Mouse (Mus musculus) liver, embryonic 14.5 days (tissue): ENCODE measurements around the gene Dtnbp1. TPM values are rescaled to one million over a fixed set of nuclear protein-coding genes. Genes with fewer than 3 reads are reported as not detected.

Experiments
- ATAC-seq: fragments of 200-750 bp; cut with Nextera tagmentation; 2 replicates; pipeline ENCODE4 v1.8.0; 2017; ENCODE audit warnings: moderate number of reproducible peaks, mild to moderate bottlenecking, moderate library complexity; ENCODE audit not compliant: insufficient read depth
- DNase-seq, 3 experiments: peaks; one replicate each; pipeline ENCODE4 v3.0.0-alpha.2; 2012 to 2013; ENCODE audit warnings: low read depth in 3 of 3, low spot score in 3 of 3
- H3K27ac ChIP-seq: fragments of 300-500 bp; sonication (generic); 2 replicates; pipeline ENCODE4 v1.5.1; 2014; ENCODE audit warnings: moderate library complexity, mild to moderate bottlenecking, control low read depth, inconsistent platforms
- H3K27me3 ChIP-seq: fragments of 300-500 bp; sonication (generic); 2 replicates; pipeline ENCODE4 v1.6.1; 2014; ENCODE audit warnings: mild to moderate bottlenecking, low read length, moderate library complexity; ENCODE audit not compliant: control insufficient read depth, insufficient read depth
- H3K36me3 ChIP-seq: fragments of 300-500 bp; sonication (generic); replicated peaks from 2 replicates; pipeline ENCODE4 v1.6.1; 2014; ENCODE audit warnings: low read depth; ENCODE audit not compliant: control insufficient read depth, insufficient read depth
- H3K4me1 ChIP-seq, 2 experiments: fragments of 200-500 bp in 1 of 2; fragments of 300-500 bp in 1 of 2; sonication (generic) in 1 of 2; replicated peaks; 2 replicates each; pipeline ENCODE4 v1.6.1; 2012 to 2014; ENCODE audit warnings: antibody characterized with exemption in 1 of 2, inconsistent platforms in 1 of 2, low read length in 1 of 2; ENCODE audit not compliant: control insufficient read depth in 2 of 2, insufficient read depth in 2 of 2
- H3K4me2 ChIP-seq: fragments of 300-500 bp; sonication (generic); 2 replicates; pipeline ENCODE4 v1.6.1; 2014; ENCODE audit warnings: low read depth, mild to moderate bottlenecking, control low read depth, moderate library complexity
- H3K4me3 ChIP-seq, 2 experiments: fragments of 200-500 bp in 1 of 2; fragments of 300-500 bp in 1 of 2; sonication (generic) in 1 of 2; 2 replicates each; pipeline ENCODE4 v1.5.1; 2012 to 2014; ENCODE audit warnings: low read depth in 2 of 2, low read length in 2 of 2, mild to moderate bottlenecking in 2 of 2, control low read depth in 1 of 2, inconsistent platforms in 1 of 2, moderate library complexity in 1 of 2; ENCODE audit not compliant: insufficient read depth in 1 of 2
- H3K9ac ChIP-seq: fragments of 300-500 bp; sonication (generic); replicated peaks from 2 replicates; pipeline ENCODE4 v1.6.1; 2014; ENCODE audit warnings: mild to moderate bottlenecking, control low read depth, moderate library complexity
- H3K9me3 ChIP-seq: fragments of 300-500 bp; sonication (generic); 2 replicates; pipeline ENCODE4 v1.6.1; 2016; ENCODE audit warnings: low read length, mixed read lengths; ENCODE audit not compliant: control insufficient read depth
- CTCF ChIP-seq: IDR thresholded peaks from 2 replicates; pipeline ENCODE4 v1.5.1; 2016; ENCODE audit warnings: antibody characterized with exemption, low read depth, control low read depth
- EP300 ChIP-seq: IDR thresholded peaks from 2 replicates; pipeline ENCODE4 v1.6.1; 2016; ENCODE audit warnings: antibody characterized with exemption, low read depth
- WGBS: fragments of 180-500 bp; shearing (Covaris S2); extraction: QIAGEN DNeasy Blood & Tissue Kit; methylation state at CpG from one replicate; pipeline ENCODE4 v1.1.7; 2014; ENCODE audit not compliant: insufficient replicate concordance; 5-methylcytosine and 5-hydroxymethylcytosine counted together
- polyA plus RNA-seq, 2 experiments: library from polyadenylated mRNA; depleted of rRNA in 1 of 2; stranded (reverse) in 1 of 2; unstranded in 1 of 2; fragments of >200 nt; fragmentation: Nextera tagmentation in 1 of 2; extraction: Ambion mirVana in 1 of 2; gene quantifications; 2 replicates each; pipeline versions ENCODE4 v1.2.1 to v1.2.3; 2012 to 2014

Gene Dtnbp1
- polyA plus RNA-seq, 2 experiments = 18.9 to 25.0 TPM

- no peak for TF ChIP-seq EP300
- no peak for TF ChIP-seq CTCF
- H3K9ac ChIP-seq = no peak overlapping the region
- H3K4me2 ChIP-seq = 0 out of 2 replicates have a peak overlapping the region, but pooled peaks have one; percentile 11
- peaks cover 3% of the 10 kb centered on the region for H3K27me3 ChIP-seq
- no peaks in the 10 kb centered on the region for H3K36me3 ChIP-seq
- ATAC-seq = no peak
- DNase-seq = no peak
- peaks cover 0 to 15% of the 10 kb centered on the region in 2 experiments; a peak in 2 of 4 replicates for H3K4me1 ChIP-seq
- H3K4me3 ChIP-seq = no peak overlapping the region
- H3K27ac ChIP-seq = no peak overlapping the region
- H3K9me3 ChIP-seq = no peaks in the 10 kb centered on the region
- 32% methylated on average over 10 of the region's 10 CpGs for WGBS
Observed at GRCm38 (mm10) chr13:45031314-45031713, 29.4 kb upstream of the Dtnbp1 start.

GRCm38 (mm10) chr13:45030830-45031229 is 28.9 kb upstream of the Dtnbp1 start:
- peak; percentile 66 to 81 (median 75) for DNase-seq
- TF ChIP-seq CTCF = peak; percentile 100
- no peak for TF ChIP-seq EP300
- WGBS = 11% methylated on average over 12 of the region's 12 CpGs
- peaks cover 0 to 15% of the 10 kb centered on the region in 2 experiments; a peak in 2 of 4 replicates for H3K4me1 ChIP-seq
- peaks cover 3% of the 10 kb centered on the region for H3K27me3 ChIP-seq
- H3K9ac ChIP-seq = no peak overlapping the region
- no peaks in the 10 kb centered on the region for H3K36me3 ChIP-seq
- no peak overlapping the region for H3K4me2 ChIP-seq
- no peak overlapping the region for H3K4me3 ChIP-seq
- ATAC-seq = no peak; the same call in 1 of the 2 replicates
- no peak overlapping the region for H3K27ac ChIP-seq
- H3K9me3 ChIP-seq = no peaks in the 10 kb centered on the region

GRCm38 (mm10) chr13:45029791-45030190 is 27.8 kb upstream of the Dtnbp1 start:
- H3K36me3 ChIP-seq = no peaks in the 10 kb centered on the region
- TF ChIP-seq CTCF (no peak), EP300 (no peak)
- peaks cover 0 to 15% of the 10 kb centered on the region in 2 experiments; a peak in 2 of 4 replicates for H3K4me1 ChIP-seq
- WGBS = 50% methylated on average over 1 of the region's 1 CpGs
- H3K27ac ChIP-seq = no peak overlapping the region
- no peaks in the 10 kb centered on the region for H3K9me3 ChIP-seq
- no peak for ATAC-seq
- H3K4me3 ChIP-seq = no peak overlapping the region
- no peak overlapping the region for H3K4me2 ChIP-seq
- DNase-seq = no peak
- H3K9ac ChIP-seq = no peak overlapping the region
- peaks cover 3% of the 10 kb centered on the region for H3K27me3 ChIP-seq

- Histone ChIP-seq H3K9ac (no peak overlapping the region), H3K27ac (no peak overlapping the region), H3K4me3 (no peak overlapping the region), H3K4me2 (no peak overlapping the region), H3K27me3 (no peaks in the 10 kb centered on the region; the same call in 1 of the 2 replicates), H3K4me1 (peaks cover 0 to 1% of the 10 kb centered on the region in 2 experiments; a peak in 1 of 4 replicates), H3K9me3 (no peaks in the 10 kb centered on the region), H3K36me3 (no peaks in the 10 kb centered on the region)
- TF ChIP-seq EP300 = no peak
- TF ChIP-seq CTCF = no peak
- ATAC-seq (no peak), DNase-seq (no peak)
- 56% methylated on average over 3 of the region's 3 CpGs for WGBS
Observed at GRCm38 (mm10) chr13:45026291-45026690, 24.3 kb upstream of the Dtnbp1 start.

- no peak overlapping the region for H3K27ac ChIP-seq
- H3K36me3 ChIP-seq = no peaks in the 10 kb centered on the region
- H3K4me3 ChIP-seq = no peak overlapping the region
- TF ChIP-seq EP300 = no peak
- no peak for TF ChIP-seq CTCF
- H3K27me3 ChIP-seq = no peaks in the 10 kb centered on the region
- 74% methylated on average over 10 of the region's 10 CpGs for WGBS
- H3K9ac ChIP-seq = no peak overlapping the region
- H3K4me2 ChIP-seq = no peak overlapping the region
- no peaks in the 10 kb centered on the region for H3K9me3 ChIP-seq
- H3K4me1 ChIP-seq = no peaks in the 10 kb centered on the region
- no peak for DNase-seq
- ATAC-seq = no peak
Observed at GRCm38 (mm10) chr13:45024821-45025220, 22.9 kb upstream of the Dtnbp1 start.
